Mouse (Mus musculus) adipocyte (in vitro differentiated cells): ENCODE measurements around the gene Nrip1.

Experiments
- DNase-seq: peaks from one replicate; pipeline ENCODE4 v3.0.0-alpha.2; 2016; ENCODE audit warnings: low spot score

Gene Nrip1

GRCm38 (mm10) chr16:76281850-76282249, 91.8 kb downstream of the Nrip1 start:
- DNase-seq: no peak

- DNase-seq: no peak
Measured at GRCm38 (mm10) chr16:76280365-76280764, 93.3 kb downstream of the Nrip1 start.

GRCm38 (mm10) chr16:76276271-76276670, 97.4 kb downstream of the Nrip1 start:
- no peak for DNase-seq

- DNase-seq: no peak
Measured at GRCm38 (mm10) chr16:76275584-76275983, 98.0 kb downstream of the Nrip1 start.

- no peak for DNase-seq
Measured at GRCm38 (mm10) chr16:76275166-76275565, 98.5 kb downstream of the Nrip1 start.

GRCm38 (mm10) chr16:76266635-76267268, 106.9 kb downstream of the Nrip1 start:
- no peak for DNase-seq

GRCm38 (mm10) chr16:76265874-76266273, 107.8 kb downstream of the Nrip1 start:
- no peak for DNase-seq

GRCm38 (mm10) chr16:76265301-76265700, 108.3 kb downstream of the Nrip1 start:
- no peak for DNase-seq

- DNase-seq: no peak
Measured at GRCm38 (mm10) chr16:76263393-76263792, 110.2 kb downstream of the Nrip1 start.

- DNase-seq: no peak
Measured at GRCm38 (mm10) chr16:76260296-76260695, 113.3 kb downstream of the Nrip1 start.

GRCm38 (mm10) chr16:76251826-76252225, 121.8 kb downstream of the Nrip1 start:
- no peak for DNase-seq

GRCm38 (mm10) chr16:76249345-76250091, 124.1 kb downstream of the Nrip1 start:
- no peak for DNase-seq

GRCm38 (mm10) chr16:76242850-76243249, 130.8 kb downstream of the Nrip1 start:
- no peak for DNase-seq

- DNase-seq: no peak
Measured at GRCm38 (mm10) chr16:76241266-76241665, 132.4 kb downstream of the Nrip1 start.

- DNase-seq: no peak
Measured at GRCm38 (mm10) chr16:76239353-76239752, 134.3 kb downstream of the Nrip1 start.

- no peak for DNase-seq
Measured at GRCm38 (mm10) chr16:76238784-76239183, 134.8 kb downstream of the Nrip1 start.
